Mouse (Mus musculus): ENCODE results near the gene Satb2. TPM values are rescaled to one million over a fixed set of nuclear protein-coding genes. Genes with fewer than 3 reads are reported as not detected.

Gene Satb2
- polyA plus RNA-seq (2012; ENCODE audit: insufficient read depth, low replicate concordance): 0.15 TPM in 1 of 2 replicates, not detected in the other

DNA sequence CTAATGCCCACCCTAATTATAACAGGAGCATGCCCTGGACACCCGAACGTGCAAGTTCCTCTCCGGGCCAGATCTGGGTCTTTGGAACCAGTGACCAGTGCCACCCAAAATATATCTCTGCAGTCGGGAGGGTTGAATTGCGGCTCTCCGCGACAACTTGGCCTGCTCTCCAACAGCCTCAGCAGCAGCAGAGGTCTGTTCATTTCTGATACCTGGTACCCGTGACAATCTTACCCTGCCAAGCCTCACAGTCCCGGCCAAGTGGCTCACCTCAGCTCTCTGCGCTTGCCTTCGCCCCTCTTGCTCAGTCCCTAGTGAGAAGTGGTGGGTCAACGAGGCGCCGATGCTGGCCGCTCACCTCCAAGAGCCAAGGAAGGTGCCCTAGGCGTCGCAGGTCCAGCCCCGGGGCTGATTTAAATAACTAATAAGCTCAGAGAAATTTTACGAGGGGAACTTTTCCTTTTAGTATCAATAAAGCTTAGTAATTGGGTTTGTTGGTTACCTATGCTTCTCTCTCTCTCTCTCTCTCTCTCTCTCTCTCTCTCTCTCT lies at the start of gene Satb2:
Satb2 (minus strand) TSS at position 500 of the 550 bp plus-strand sequence.
- H3K36me3 ChIP-seq (replicated peaks; ENCODE audit: low read length): no peaks in the 10 kb centered on the region
- H3K4me3 ChIP-seq (replicated peaks): peak within 1 kb of the TSS; percentile 77
- no peak for TF ChIP-seq GATA1 (IDR thresholded peaks at IDR 0.05; ENCODE audit: borderline replicate concordance, low read length)
- no peak for TF ChIP-seq FLI1 (IDR thresholded peaks at IDR 0.05; ENCODE audit: low read length)
- no peaks in the 10 kb centered on the region for H3K9me3 ChIP-seq
- H3K4me1 ChIP-seq: peaks cover 51% of the 10 kb centered on the region
- peaks cover 86% of the 10 kb centered on the region for H3K27me3 ChIP-seq (replicated peaks)

DNA sequence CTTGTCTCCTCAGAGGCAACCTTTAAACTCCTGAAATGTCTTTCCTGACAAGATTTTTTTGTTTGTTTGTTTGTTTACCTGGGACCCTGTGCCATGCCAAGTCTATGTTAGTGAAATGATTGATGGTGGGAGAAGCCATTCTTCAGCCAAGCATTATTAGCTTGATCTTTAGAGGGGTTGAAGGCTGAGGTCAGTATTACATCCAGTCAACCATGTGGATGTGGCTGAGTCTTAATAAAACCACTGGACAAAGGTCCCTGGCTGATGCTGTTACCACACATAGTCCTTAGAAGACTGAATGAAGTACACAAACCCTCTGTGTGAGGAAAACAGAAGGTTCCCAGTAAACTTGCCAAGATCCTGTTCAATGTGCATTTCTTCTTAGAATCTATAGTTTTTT lies 40.5 kb upstream of the Satb2 start:
- Histone ChIP-seq H3K4me1 (no peaks in the 10 kb centered on the region), H3K9me3 (no peaks in the 10 kb centered on the region), H3K27me3 (replicated peaks) (no peaks in the 10 kb centered on the region), H3K36me3 (replicated peaks; ENCODE audit: low read length) (no peaks in the 10 kb centered on the region), H3K4me3 (replicated peaks) (no peak overlapping the region)
- TF ChIP-seq GATA1 (IDR thresholded peaks at IDR 0.05; ENCODE audit: borderline replicate concordance, low read length) (no peak), FLI1 (IDR thresholded peaks at IDR 0.05; ENCODE audit: low read length) (no peak)

DNA sequence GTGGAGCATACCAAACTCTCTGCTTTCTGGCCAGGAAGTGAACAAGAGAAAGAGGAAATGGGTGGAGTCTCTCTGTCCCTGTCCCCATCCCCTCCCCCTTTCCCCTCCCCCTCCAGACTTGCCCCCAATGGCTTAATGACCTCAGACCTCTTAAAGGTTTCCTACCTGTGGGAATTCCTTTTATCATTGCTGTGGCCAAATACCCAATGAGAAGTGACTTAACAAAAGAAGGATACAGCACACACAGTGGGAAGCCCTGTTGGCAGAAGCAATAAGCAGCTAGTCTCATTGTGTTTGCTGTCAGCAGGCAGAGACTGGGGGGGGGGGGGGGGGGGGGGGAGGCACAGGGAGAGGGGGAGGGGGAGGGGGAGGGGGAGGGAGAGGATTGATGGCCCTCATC lies 35.4 kb upstream of the Satb2 start:
- no peaks in the 10 kb centered on the region for H3K4me1 ChIP-seq

DNA sequence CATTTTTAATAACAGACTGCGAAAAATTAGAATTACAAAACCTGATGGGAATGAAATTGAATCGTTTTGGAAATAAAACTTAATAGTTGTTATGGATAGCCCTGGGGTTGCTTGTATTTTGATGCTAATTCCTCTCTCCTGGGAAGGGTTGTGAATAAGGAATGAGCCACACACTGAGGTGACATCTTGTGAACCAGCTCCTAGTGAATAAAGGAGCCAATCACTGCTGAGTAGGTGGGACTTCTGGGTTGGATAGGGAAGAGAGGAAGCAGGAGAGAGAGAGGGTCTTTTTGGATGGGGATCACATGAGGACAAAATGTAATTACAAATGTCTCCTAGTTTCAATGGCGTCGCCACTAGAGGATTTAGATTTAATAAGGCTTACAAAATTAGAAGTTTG lies 30.7 kb upstream of the Satb2 start:
- no peaks in the 10 kb centered on the region for H3K4me1 ChIP-seq
- H3K36me3 ChIP-seq (replicated peaks; ENCODE audit: low read length): no peaks in the 10 kb centered on the region
- no peaks in the 10 kb centered on the region for H3K27me3 ChIP-seq (replicated peaks)
- peaks cover 5% of the 10 kb centered on the region; the same call in 1 of the 2 replicates for H3K9me3 ChIP-seq
- TF ChIP-seq GATA1 (IDR thresholded peaks at IDR 0.05; ENCODE audit: borderline replicate concordance, low read length): no peak
- TF ChIP-seq FLI1 (IDR thresholded peaks at IDR 0.05; ENCODE audit: low read length): no peak
- no peak overlapping the region for H3K4me3 ChIP-seq (replicated peaks)

More for the DNA sequence above, 35.4 kb upstream of the Satb2 start:
- Histone ChIP-seq H3K27me3 (replicated peaks) (no peaks in the 10 kb centered on the region), H3K9me3 (no peaks in the 10 kb centered on the region), H3K4me3 (replicated peaks) (no peak overlapping the region), H3K36me3 (replicated peaks; ENCODE audit: low read length) (no peaks in the 10 kb centered on the region)
- TF ChIP-seq GATA1 (IDR thresholded peaks at IDR 0.05; ENCODE audit: borderline replicate concordance, low read length): no peak
- TF ChIP-seq FLI1 (IDR thresholded peaks at IDR 0.05; ENCODE audit: low read length): no peak

DNA sequence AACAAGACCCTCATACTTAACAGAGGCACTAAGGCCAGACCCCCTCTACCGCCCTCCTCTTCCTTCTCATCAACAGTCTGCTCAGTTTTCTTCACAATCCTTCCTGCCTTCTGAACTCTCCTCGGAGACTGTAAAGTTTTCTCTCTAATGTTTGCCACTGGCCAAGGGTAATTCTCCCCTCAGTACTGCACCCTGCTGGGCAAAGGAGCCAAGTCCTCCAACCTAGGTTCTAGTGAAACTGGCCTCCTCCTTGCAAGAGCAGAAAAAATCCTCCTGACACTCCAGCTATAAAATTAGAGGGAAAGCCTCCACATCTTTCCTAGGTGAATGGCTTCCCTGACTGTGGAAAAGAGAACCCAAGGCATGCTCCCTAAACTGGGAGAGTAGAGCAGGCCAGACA lies 16.6 kb upstream of the Satb2 start:
- Histone ChIP-seq H3K36me3 (replicated peaks; ENCODE audit: low read length) (no peaks in the 10 kb centered on the region), H3K4me3 (replicated peaks) (no peak overlapping the region), H3K27me3 (replicated peaks) (no peaks in the 10 kb centered on the region), H3K4me1 (peaks cover 9% of the 10 kb centered on the region), H3K9me3 (no peaks in the 10 kb centered on the region)
- TF ChIP-seq GATA1 (IDR thresholded peaks at IDR 0.05; ENCODE audit: borderline replicate concordance, low read length): no peak
- no peak for TF ChIP-seq FLI1 (IDR thresholded peaks at IDR 0.05; ENCODE audit: low read length)

DNA sequence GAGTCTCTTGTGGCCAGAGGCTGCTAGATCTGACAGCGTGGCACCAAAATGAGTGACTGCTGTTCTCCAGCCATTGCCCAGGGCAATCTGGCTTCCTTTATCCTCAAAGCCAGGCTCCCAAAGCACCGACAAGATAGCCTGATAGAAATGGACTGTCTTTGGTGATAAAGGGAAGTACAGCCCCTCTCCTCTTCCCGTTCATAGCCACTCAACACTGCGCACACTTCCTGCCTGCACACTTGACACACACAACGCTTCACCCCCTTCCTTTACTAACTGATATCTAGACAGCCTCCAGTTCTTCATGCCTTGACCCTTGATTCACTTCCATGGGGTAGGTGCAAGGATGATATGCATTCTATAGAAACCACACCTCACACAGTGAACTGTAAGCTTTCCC lies 13.9 kb upstream of the Satb2 start:
- no peak for TF ChIP-seq FLI1 (IDR thresholded peaks at IDR 0.05; ENCODE audit: low read length)
- no peak for TF ChIP-seq GATA1 (IDR thresholded peaks at IDR 0.05; ENCODE audit: borderline replicate concordance, low read length)
- H3K4me1 ChIP-seq: peaks cover 9% of the 10 kb centered on the region
- no peaks in the 10 kb centered on the region for H3K36me3 ChIP-seq (replicated peaks; ENCODE audit: low read length)
- no peaks in the 10 kb centered on the region for H3K9me3 ChIP-seq
- peaks cover 5% of the 10 kb centered on the region for H3K27me3 ChIP-seq (replicated peaks)
- H3K4me3 ChIP-seq (replicated peaks): no peak overlapping the region

DNA sequence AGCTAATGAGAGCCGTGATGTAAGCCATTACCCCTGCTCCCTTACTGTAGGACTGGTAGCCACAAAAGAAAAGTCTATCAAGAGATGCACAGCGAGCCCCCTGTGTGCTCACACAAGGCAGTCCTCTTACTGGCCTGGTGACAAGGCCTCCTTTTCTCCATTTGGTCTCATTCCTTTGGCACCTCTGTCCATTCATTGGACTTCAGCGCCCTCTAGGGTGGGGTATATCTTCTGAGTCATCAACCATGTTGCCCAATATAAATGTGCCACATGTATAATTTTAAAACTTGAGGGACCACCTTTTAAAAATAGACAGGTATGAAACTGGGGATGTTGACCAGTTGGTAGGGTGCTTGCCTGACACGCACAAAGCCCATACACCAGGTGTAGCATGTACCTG lies 13.2 kb upstream of the Satb2 start:
- TF ChIP-seq FLI1 (IDR thresholded peaks at IDR 0.05; ENCODE audit: low read length) (no peak), GATA1 (IDR thresholded peaks at IDR 0.05; ENCODE audit: borderline replicate concordance, low read length) (no peak)
- no peaks in the 10 kb centered on the region for H3K9me3 ChIP-seq
- no peaks in the 10 kb centered on the region for H3K36me3 ChIP-seq (replicated peaks; ENCODE audit: low read length)
- peaks cover 9% of the 10 kb centered on the region for H3K4me1 ChIP-seq
- peaks cover 7% of the 10 kb centered on the region for H3K27me3 ChIP-seq (replicated peaks)
- H3K4me3 ChIP-seq (replicated peaks): no peak overlapping the region

DNA sequence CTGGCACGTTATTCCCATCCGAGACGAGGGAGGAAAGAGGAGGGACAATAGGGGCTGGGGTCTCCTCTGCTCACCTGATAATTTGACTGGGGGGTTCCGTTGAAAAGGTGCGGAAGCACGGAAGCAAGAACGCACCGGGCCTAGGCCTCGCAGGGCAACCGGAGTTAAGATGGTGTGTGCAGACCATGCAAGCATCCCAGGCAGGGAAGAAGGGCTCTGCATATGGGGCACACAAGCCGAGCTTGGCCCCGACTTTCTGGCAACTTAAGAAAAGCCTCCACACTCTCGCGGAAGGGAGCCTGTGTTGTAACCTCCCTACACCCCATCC lies 6.0 kb upstream of the Satb2 start:
- peaks cover 14% of the 10 kb centered on the region for H3K4me1 ChIP-seq
- H3K27me3 ChIP-seq (replicated peaks): peaks cover 71% of the 10 kb centered on the region
- TF ChIP-seq GATA1 (IDR thresholded peaks at IDR 0.05; ENCODE audit: borderline replicate concordance, low read length): no peak
- no peak for TF ChIP-seq FLI1 (IDR thresholded peaks at IDR 0.05; ENCODE audit: low read length)
- H3K36me3 ChIP-seq (replicated peaks; ENCODE audit: low read length): no peaks in the 10 kb centered on the region
- H3K4me3 ChIP-seq (replicated peaks): no peak overlapping the region
- peaks cover 12% of the 10 kb centered on the region for H3K9me3 ChIP-seq

DNA sequence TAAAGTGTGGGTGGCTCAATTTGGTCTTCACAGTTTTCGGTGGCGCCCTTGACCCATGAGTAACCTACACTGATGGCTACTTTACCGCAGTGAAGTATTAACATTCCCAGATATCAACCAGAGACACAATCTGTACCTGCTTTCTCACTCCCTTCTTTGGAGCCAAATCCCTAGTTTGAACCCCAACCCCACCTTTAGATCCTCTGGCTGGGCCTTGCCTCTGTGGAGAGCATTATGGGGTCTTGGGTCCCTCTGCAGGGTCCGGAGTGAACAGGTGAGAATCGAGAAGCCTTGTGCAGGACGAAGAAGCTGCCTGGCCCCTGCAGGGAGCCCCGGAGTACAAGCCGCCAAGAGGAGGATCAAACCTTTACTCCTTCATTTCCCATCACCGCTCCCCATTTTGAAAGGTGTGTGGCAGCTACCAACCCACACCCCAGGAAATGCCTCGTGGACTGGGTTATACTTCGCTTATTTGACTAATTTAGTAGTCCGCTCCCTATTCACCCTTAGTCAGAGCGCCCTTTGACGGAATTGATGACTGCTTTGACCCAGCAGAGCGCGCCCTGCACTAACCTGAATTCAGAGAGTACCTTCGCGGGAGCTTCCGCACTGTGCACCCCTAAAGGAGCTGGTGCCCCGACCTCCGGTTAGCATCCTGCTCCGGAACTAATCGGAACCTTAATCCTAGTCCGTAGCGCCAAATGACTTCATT lies 5.5 kb upstream of the Satb2 start:
- Histone ChIP-seq H3K9me3 (peaks cover 12% of the 10 kb centered on the region), H3K4me3 (replicated peaks) (no peak overlapping the region), H3K4me1 (peaks cover 14% of the 10 kb centered on the region), H3K27me3 (replicated peaks) (peaks cover 73% of the 10 kb centered on the region), H3K36me3 (replicated peaks; ENCODE audit: low read length) (no peaks in the 10 kb centered on the region)
- TF ChIP-seq GATA1 (IDR thresholded peaks at IDR 0.05; ENCODE audit: borderline replicate concordance, low read length) (no peak), FLI1 (IDR thresholded peaks at IDR 0.05; ENCODE audit: low read length) (no peak)

DNA sequence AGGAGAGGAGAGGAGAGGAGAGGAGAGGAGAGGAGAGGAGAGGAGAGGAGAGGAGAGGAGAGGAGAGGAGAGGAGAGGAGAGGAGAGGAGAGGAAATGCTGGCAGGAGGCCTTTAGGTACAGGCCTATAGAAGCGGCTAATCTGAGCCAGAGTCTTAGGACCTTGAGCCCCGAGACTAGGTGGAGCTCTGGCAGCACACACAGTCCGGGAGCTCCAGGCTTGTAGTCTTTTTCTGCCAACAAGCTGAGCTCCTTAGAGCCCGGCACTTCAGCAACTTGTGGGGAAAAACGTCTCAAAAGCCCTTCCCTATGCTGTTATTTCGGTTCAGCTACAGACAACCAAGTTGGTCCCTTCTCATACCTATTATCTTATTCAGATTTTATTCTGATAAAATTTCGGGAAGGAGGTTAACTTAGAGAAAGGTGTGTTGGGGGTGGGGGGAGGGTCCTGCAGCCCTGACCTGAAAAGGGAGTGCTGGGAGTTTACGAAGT lies 4.7 kb upstream of the Satb2 start:
- Histone ChIP-seq H3K9me3 (peaks cover 12% of the 10 kb centered on the region), H3K27me3 (replicated peaks) (peaks cover 78% of the 10 kb centered on the region), H3K4me3 (replicated peaks) (no peak overlapping the region), H3K4me1 (peaks cover 17% of the 10 kb centered on the region), H3K36me3 (replicated peaks; ENCODE audit: low read length) (no peaks in the 10 kb centered on the region)
- no peak for TF ChIP-seq FLI1 (IDR thresholded peaks at IDR 0.05; ENCODE audit: low read length)
- TF ChIP-seq GATA1 (IDR thresholded peaks at IDR 0.05; ENCODE audit: borderline replicate concordance, low read length): no peak

All from megakaryocyte, embryonic 14.5 days (primary cell).